Mouse (Mus musculus) neural tube, postnatal 0 days (tissue): ENCODE data around the gene Akr1c20. TPM values are rescaled to one million over a fixed set of nuclear protein-coding genes. Genes with fewer than 3 reads are reported as not detected.

Source experiments
- polyA plus RNA-seq: library from polyadenylated mRNA; unstranded; fragments of >200 nt; fragmentation: Nextera tagmentation; extraction: Ambion mirVana; gene quantifications from 2 replicates; pipeline ENCODE4 v1.2.1, GENCODE M21; 2015

Gene Akr1c20
- not detected in 2 replicates for polyA plus RNA-seq

DNA sequence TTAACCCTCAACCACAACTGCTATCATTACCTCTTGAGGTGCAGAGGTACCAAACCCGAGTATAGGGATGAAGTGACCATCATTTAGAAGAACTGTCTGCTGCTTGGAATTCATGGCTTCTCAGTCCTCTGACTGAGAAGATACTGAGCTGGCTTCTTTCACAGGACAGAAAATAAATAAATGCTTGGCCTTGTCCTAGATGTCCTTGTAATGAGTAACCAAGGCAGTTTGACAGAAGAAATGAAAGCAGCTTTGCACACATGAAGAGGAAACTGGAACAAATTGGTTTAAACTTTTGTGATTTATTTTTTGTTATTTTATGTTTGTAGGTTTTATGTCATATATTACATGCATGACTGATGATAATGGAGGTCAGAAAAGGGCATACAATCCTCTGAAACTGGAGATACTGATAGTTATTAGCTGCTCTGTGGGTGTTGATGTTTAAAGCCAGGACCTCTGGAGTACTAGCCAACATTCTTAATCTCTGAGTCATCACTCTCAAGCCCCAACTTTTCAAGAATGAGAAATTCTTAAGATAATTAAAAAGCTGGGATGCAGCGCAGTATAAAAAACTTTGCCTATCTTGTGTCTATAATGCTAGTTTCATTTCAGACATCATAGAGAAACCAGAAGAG, at the start of gene Akr1c20:
Gene Akr1c20, minus strand, starts transcription at position 145 of the 638 bp plus-strand sequence.

Other genes with a start within 250 kb of the Akr1c20 start
- gene Akr1c12, start 243.9 kb downstream of the Akr1c20 start, polyA plus RNA-seq, result 0.39 and 0.46 TPM in 2 replicates
- not detected in 2 replicates for gene Akr1c6, start 89.0 kb downstream of the Akr1c20 start, polyA plus RNA-seq
- gene Akr1c21, start 50.7 kb upstream of the Akr1c20 start, polyA plus RNA-seq, result not detected in 2 replicates
- 30.4 and 32.8 TPM in 2 replicates for gene Akr1e1, start 85.8 kb upstream of the Akr1c20 start, polyA plus RNA-seq